Mouse (Mus musculus): ENCODE results near the gene Tmem220. TPM values are rescaled to one million over a fixed set of nuclear protein-coding genes. Genes with fewer than 3 reads are reported as not detected.

The Tmem220 gene
- polyA plus RNA-seq, 1 experiment from 2014 or later = 1.1 TPM

GRCm38 (mm10) chr11:67047199-67047598 is 22.2 kb downstream of the Tmem220 start:
- WGBS = 94% methylated on average over 5 of the region's 5 CpGs
- no peak overlapping the region for H3K27ac ChIP-seq
- H3K4me1 ChIP-seq (replicated peaks; ENCODE audit: control insufficient read depth, insufficient read depth, low read length) = 0 out of 2 replicates have a peak, but pooled peaks cover 7% of the 10 kb centered on the region
- H3K36me3 ChIP-seq (replicated peaks; ENCODE audit: control insufficient read depth, insufficient read depth) = peaks cover 31% of the 10 kb centered on the region
- DNase-seq (ENCODE audit: low spot score) (no peak), ATAC-seq (ENCODE audit: low FRiP score) (no peak)
- H3K9ac ChIP-seq = no peak overlapping the region
- H3K27me3 ChIP-seq (ENCODE audit: control insufficient read depth, insufficient read depth, low read length) = no peaks in the 10 kb centered on the region
- no peaks in the 10 kb centered on the region for H3K9me3 ChIP-seq (ENCODE audit: control insufficient read depth, low read length)
- H3K4me2 ChIP-seq (replicated peaks) = no peak overlapping the region
- no peak overlapping the region for H3K4me3 ChIP-seq (replicated peaks; ENCODE audit: low read length)

GRCm38 (mm10) chr11:67048496-67048895 is 23.5 kb downstream of the Tmem220 start:
- Histone ChIP-seq H3K4me1 (replicated peaks; ENCODE audit: control insufficient read depth, insufficient read depth, low read length) (peaks cover 12% of the 10 kb centered on the region), H3K27ac (no peak overlapping the region), H3K9ac (no peak overlapping the region), H3K36me3 (replicated peaks; ENCODE audit: control insufficient read depth, insufficient read depth) (peaks cover 25% of the 10 kb centered on the region), H3K9me3 (ENCODE audit: control insufficient read depth, low read length) (no peaks in the 10 kb centered on the region), H3K4me3 (replicated peaks; ENCODE audit: low read length) (no peak overlapping the region), H3K4me2 (replicated peaks) (no peak overlapping the region), H3K27me3 (ENCODE audit: control insufficient read depth, insufficient read depth, low read length) (no peaks in the 10 kb centered on the region)
- ATAC-seq (ENCODE audit: low FRiP score) = no peak
- DNase-seq (ENCODE audit: low spot score) = no peak
- WGBS = 94% methylated on average over 8 of the region's 8 CpGs

GRCm38 (mm10) chr11:67049256-67049655 is 24.3 kb downstream of the Tmem220 start:
- no peak overlapping the region for H3K4me2 ChIP-seq (replicated peaks)
- peaks cover 27% of the 10 kb centered on the region for H3K36me3 ChIP-seq (replicated peaks; ENCODE audit: control insufficient read depth, insufficient read depth)
- no peaks in the 10 kb centered on the region for H3K27me3 ChIP-seq (ENCODE audit: control insufficient read depth, insufficient read depth, low read length)
- 95% methylated on average over 3 of the region's 3 CpGs for WGBS
- no peaks in the 10 kb centered on the region for H3K9me3 ChIP-seq (ENCODE audit: control insufficient read depth, low read length)
- H3K4me1 ChIP-seq (replicated peaks; ENCODE audit: control insufficient read depth, insufficient read depth, low read length) = peaks cover 18% of the 10 kb centered on the region
- H3K27ac ChIP-seq = no peak overlapping the region
- H3K4me3 ChIP-seq (replicated peaks; ENCODE audit: low read length) = no peak overlapping the region
- ATAC-seq (ENCODE audit: low FRiP score) = no peak
- no peak overlapping the region for H3K9ac ChIP-seq
- no peak for DNase-seq (ENCODE audit: low spot score)

- H3K27me3 ChIP-seq (ENCODE audit: control insufficient read depth, insufficient read depth, low read length) = no peaks in the 10 kb centered on the region
- DNase-seq (ENCODE audit: low spot score) (no peak), ATAC-seq (ENCODE audit: low FRiP score) (peak; percentile 55)
- peaks cover 18% of the 10 kb centered on the region for H3K4me1 ChIP-seq (replicated peaks; ENCODE audit: control insufficient read depth, insufficient read depth, low read length)
- peak overlapping the region; percentile 78 for H3K9ac ChIP-seq
- peak overlapping the region; percentile 67 for H3K4me2 ChIP-seq (replicated peaks)
- peaks cover 31% of the 10 kb centered on the region for H3K36me3 ChIP-seq (replicated peaks; ENCODE audit: control insufficient read depth, insufficient read depth)
- H3K27ac ChIP-seq = peak overlapping the region; percentile 82
- H3K9me3 ChIP-seq (ENCODE audit: control insufficient read depth, low read length) = no peaks in the 10 kb centered on the region
- peak overlapping the region; percentile 92 for H3K4me3 ChIP-seq (replicated peaks; ENCODE audit: low read length)
- WGBS = 11% methylated on average over 16 of the region's 16 CpGs
Measured at GRCm38 (mm10) chr11:67051676-67052320, 26.8 kb downstream of the Tmem220 start.

- H3K27ac ChIP-seq = peak within 1 kb of the TSS; percentile 82
- WGBS = under 1% methylated on average over 50 of the region's 50 CpGs
Measured at GRCm38 (mm10) chr11:67052321-67052952, 27.5 kb downstream of the Tmem220 start, which contains the start of the genes Adprm and Sco1. Gene Adprm, minus strand, starts transcription at chr11:67052594. Gene Sco1, plus strand, starts transcription at chr11:67052670.

GRCm38 (mm10) chr11:67054754-67055365 is 29.9 kb downstream of the Tmem220 start:
- H3K4me3 ChIP-seq (replicated peaks; ENCODE audit: low read length) = no peak overlapping the region
- no peak for ATAC-seq (ENCODE audit: low FRiP score)
- H3K4me1 ChIP-seq (replicated peaks; ENCODE audit: control insufficient read depth, insufficient read depth, low read length) = peaks cover 18% of the 10 kb centered on the region
- H3K27me3 ChIP-seq (ENCODE audit: control insufficient read depth, insufficient read depth, low read length) = no peaks in the 10 kb centered on the region
- 91% methylated on average over 8 of the region's 8 CpGs for WGBS
- H3K36me3 ChIP-seq (replicated peaks; ENCODE audit: control insufficient read depth, insufficient read depth) = peaks cover 55% of the 10 kb centered on the region
- no peak overlapping the region for H3K4me2 ChIP-seq (replicated peaks)
- no peaks in the 10 kb centered on the region for H3K9me3 ChIP-seq (ENCODE audit: control insufficient read depth, low read length)
- no peak for DNase-seq (ENCODE audit: low spot score)
- no peak overlapping the region for H3K9ac ChIP-seq
- H3K27ac ChIP-seq = no peak overlapping the region

More at GRCm38 (mm10) chr11:67052321-67052952, 27.5 kb downstream of the Tmem220 start, which contains the start of the genes Adprm and Sco1:
- Histone ChIP-seq H3K4me3 (replicated peaks; ENCODE audit: low read length) (peak within 1 kb of the TSS; percentile 92), H3K27me3 (ENCODE audit: control insufficient read depth, insufficient read depth, low read length) (no peaks in the 10 kb centered on the region), H3K9me3 (ENCODE audit: control insufficient read depth, low read length) (no peaks in the 10 kb centered on the region), H3K9ac (peak within 1 kb of the TSS; percentile 78), H3K36me3 (replicated peaks; ENCODE audit: control insufficient read depth, insufficient read depth) (peaks cover 38% of the 10 kb centered on the region), H3K4me2 (replicated peaks) (peak within 1 kb of the TSS; percentile 67), H3K4me1 (replicated peaks; ENCODE audit: control insufficient read depth, insufficient read depth, low read length) (peaks cover 18% of the 10 kb centered on the region)
- ATAC-seq (ENCODE audit: low FRiP score) (peak; percentile 94), DNase-seq (ENCODE audit: low spot score) (peak; percentile 85)

GRCm38 (mm10) chr11:67061311-67061710 is 36.4 kb downstream of the Tmem220 start:
- no peak overlapping the region for H3K27ac ChIP-seq
- 92% methylated on average over 2 of the region's 2 CpGs for WGBS
- no peak overlapping the region for H3K4me3 ChIP-seq (replicated peaks; ENCODE audit: low read length)
- H3K9me3 ChIP-seq (ENCODE audit: control insufficient read depth, low read length) = no peaks in the 10 kb centered on the region
- ATAC-seq (ENCODE audit: low FRiP score) (no peak), DNase-seq (ENCODE audit: low spot score) (no peak)
- H3K27me3 ChIP-seq (ENCODE audit: control insufficient read depth, insufficient read depth, low read length) = no peaks in the 10 kb centered on the region
- H3K4me1 ChIP-seq (replicated peaks; ENCODE audit: control insufficient read depth, insufficient read depth, low read length) = no peaks in the 10 kb centered on the region
- H3K36me3 ChIP-seq (replicated peaks; ENCODE audit: control insufficient read depth, insufficient read depth) = peaks cover 88% of the 10 kb centered on the region
- H3K4me2 ChIP-seq (replicated peaks) = no peak overlapping the region
- H3K9ac ChIP-seq = no peak overlapping the region

GRCm38 (mm10) chr11:67062726-67063125 is 37.8 kb downstream of the Tmem220 start:
- no peaks in the 10 kb centered on the region for H3K27me3 ChIP-seq (ENCODE audit: control insufficient read depth, insufficient read depth, low read length)
- no peak for ATAC-seq (ENCODE audit: low FRiP score)
- no peak overlapping the region for H3K9ac ChIP-seq
- H3K27ac ChIP-seq = no peak overlapping the region
- H3K36me3 ChIP-seq (replicated peaks; ENCODE audit: control insufficient read depth, insufficient read depth) = peaks cover 82% of the 10 kb centered on the region
- H3K4me1 ChIP-seq (replicated peaks; ENCODE audit: control insufficient read depth, insufficient read depth, low read length) = no peaks in the 10 kb centered on the region
- H3K9me3 ChIP-seq (ENCODE audit: control insufficient read depth, low read length) = no peaks in the 10 kb centered on the region
- DNase-seq (ENCODE audit: low spot score) = no peak
- 93% methylated on average over 3 of the region's 3 CpGs for WGBS
- H3K4me3 ChIP-seq (replicated peaks; ENCODE audit: low read length) = no peak overlapping the region
- no peak overlapping the region for H3K4me2 ChIP-seq (replicated peaks)

GRCm38 (mm10) chr11:67067741-67068140 is 42.8 kb downstream of the Tmem220 start:
- no peaks in the 10 kb centered on the region for H3K4me1 ChIP-seq (replicated peaks; ENCODE audit: control insufficient read depth, insufficient read depth, low read length)
- no peak overlapping the region for H3K4me3 ChIP-seq (replicated peaks; ENCODE audit: low read length)
- no peak overlapping the region for H3K9ac ChIP-seq
- H3K27ac ChIP-seq = no peak overlapping the region
- WGBS = 87% methylated on average over 3 of the region's 3 CpGs
- no peak overlapping the region for H3K4me2 ChIP-seq (replicated peaks)
- DNase-seq (ENCODE audit: low spot score) (no peak), ATAC-seq (ENCODE audit: low FRiP score) (no peak)
- H3K27me3 ChIP-seq (ENCODE audit: control insufficient read depth, insufficient read depth, low read length) = no peaks in the 10 kb centered on the region
- peaks cover 42% of the 10 kb centered on the region for H3K36me3 ChIP-seq (replicated peaks; ENCODE audit: control insufficient read depth, insufficient read depth)
- no peaks in the 10 kb centered on the region for H3K9me3 ChIP-seq (ENCODE audit: control insufficient read depth, low read length)

Data from hindbrain, embryonic 14.5 days (tissue).